Mouse (Mus musculus) thymus, adult 18-20 months (tissue): ENCODE data around the gene Pkd2l1.

Experiments
- DNase-seq, 2 experiments: peaks; one replicate each; pipeline ENCODE4 v3.0.0; 2022; ENCODE audit warnings: mixed read lengths in 2 of 2

The Pkd2l1 gene

DNA sequence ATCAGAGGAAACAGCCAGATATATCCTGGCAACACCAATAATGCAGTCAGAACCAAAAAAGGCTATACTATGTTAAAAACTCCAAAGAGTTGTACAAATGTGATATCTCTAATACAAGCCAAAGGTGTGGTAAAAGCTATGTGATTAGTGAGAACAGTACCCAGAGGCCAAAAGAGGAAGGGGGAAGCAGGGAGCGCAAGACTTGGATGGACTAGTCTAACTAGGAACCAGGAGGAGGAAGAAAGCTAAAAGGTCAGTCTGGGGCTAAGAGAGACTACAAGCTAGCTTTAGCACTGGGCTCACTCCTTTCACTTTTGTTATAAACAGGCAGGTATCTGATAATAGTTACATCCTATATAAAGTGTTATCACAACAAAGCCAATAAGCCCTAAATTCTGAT is 87.8 kb downstream of the Pkd2l1 start:
- no peak for DNase-seq

DNA sequence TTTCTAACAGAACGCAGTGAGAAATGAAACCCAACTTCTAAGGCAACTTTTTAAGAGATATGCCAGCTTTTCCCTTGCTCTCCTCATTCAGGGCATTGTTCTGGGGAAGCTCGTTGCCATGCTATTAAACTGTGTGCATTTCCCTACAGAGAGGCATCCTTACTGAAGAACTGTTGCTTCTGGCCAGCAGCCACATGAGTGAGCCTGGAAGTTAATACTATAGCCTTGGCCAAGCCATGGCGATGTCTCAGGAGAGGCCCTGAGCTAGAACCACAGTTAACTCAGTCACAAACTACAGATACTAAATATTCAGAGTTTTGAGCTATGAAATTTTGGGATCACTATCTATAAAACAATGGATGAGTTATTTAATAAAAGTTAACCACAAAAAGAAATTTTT is 89.2 kb downstream of the Pkd2l1 start:
- DNase-seq = no peak

DNA sequence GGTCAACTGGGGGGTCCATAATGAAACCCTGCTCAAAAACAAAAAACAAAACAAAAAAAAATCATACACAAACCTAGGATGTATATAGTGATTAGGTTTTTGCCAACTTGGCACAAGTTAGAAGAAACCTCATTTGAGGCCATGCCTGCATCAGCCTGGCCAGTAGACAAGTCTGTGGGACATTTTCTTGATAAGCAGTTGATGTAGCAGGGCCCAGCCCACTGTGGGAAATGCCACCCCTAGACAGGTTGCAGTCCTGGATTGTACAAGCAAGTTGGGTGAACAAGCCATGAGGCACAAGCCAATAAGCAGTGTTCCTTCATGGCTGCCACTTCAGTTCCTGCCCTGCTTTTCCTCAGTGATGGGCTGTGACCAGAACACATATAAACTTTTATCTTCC is 91.4 kb downstream of the Pkd2l1 start:
- DNase-seq = no peak
